Comparison of ENCODE assay signal across 1 mouse cellular context in the genomic region with DNA sequence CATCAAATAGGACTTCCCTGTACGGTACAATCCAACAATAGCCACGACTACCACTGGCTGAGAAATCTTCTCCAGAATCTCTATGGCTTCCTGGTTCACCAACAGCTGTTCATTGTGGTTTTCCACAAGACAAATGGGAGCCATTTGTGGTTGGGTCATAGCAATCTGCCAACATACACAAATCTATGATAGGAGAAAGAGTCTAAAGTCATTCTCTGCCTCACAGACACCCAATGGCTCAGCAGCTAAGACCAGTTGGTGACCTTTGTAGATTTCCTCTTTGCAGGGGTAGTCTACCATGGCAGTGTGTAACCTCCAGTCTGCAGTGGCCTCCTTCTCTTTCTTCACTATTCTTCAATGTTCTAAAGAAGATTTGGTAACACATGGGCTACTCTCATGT. TPM values are rescaled to one million over a fixed set of nuclear protein-coding genes. Genes with fewer than 3 reads are reported as not detected.
"Had no signal": no experiment of that assay in that cellular context is flagged by ENCODE, and none has a peak within 500 bp of the region (broad histone marks: within the 10 kb centered on the region; RNA-seq: fewer than 3 reads in every experiment).

No protein-coding gene starts in this region.

RNA-seq across cellular contexts. Expression of a gene that starts 33.7 kb away (rescaled TPM):
- total RNA-seq: left cerebral cortex, postnatal 25 days had no signal
